Mouse (Mus musculus): Measurements from ENCODE around the gene Arhgap45.

DNA sequence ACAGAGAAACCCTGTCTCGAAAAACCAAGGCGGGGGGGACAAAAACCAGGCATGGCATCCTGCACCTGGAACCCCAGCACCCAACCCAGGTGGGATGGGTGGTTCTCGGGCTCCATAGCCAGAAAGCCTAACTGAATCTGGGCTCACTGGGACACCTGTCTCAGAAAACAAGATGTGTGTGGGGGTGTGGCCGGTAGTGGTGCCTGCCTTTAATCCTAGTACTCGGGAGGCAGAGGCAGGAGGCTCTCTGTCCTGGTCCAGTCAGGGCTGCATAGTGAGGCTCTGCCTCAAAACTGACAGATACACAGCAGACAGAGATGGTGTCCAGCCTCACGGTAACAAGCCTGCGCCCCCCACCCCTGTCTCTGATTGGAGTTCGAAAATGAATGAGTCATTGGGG lies 6.4 kb downstream of the Arhgap45 start:
- TF ChIP-seq CTCF (conservative IDR thresholded peaks at IDR 0.05; ENCODE audit: low read length) (no peak), POU5F1 (IDR thresholded peaks at IDR 0.05; ENCODE audit: borderline replicate concordance, low read length) (no peak)
